Mouse (Mus musculus) gastrocnemius, postnatal 25 days (tissue): Measurements from ENCODE around the gene Trmt2a. TPM values are rescaled to one million over a fixed set of nuclear protein-coding genes. Genes with fewer than 3 reads are reported as not detected.

ENCODE experiments used
- DNase-seq: peaks from one replicate; pipeline ENCODE4 v3.0.0; 2022
- total RNA-seq, 2 experiments: library from RNA; stranded (reverse); gene quantifications; 1 replicate in 1 of 2; 2 replicates in 1 of 2; pipeline ENCODE4 v1.2.3; 2021

Gene Trmt2a
- total RNA-seq, 2 experiments from 2014 or later, result 9.6 to 10.0 TPM

DNA sequence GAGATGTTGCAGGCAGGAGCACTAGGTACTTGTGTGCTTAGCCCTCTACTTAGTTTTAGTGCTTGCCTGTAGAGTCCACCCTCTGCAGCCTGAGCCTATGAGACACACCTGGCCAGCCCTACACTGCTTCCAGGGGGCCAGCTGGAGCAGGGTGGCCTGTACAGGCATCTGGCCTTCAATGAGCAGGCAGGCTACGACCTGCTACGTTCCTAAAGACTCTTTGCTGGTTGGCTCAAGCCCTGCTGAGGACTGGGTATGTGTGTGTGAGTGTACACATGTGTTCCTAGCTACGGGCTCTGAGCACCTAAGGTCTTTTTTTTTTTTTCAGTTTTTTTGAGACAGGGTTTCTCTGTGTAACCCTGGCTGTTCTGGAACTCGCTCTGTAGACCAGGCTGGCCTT, 17.0 kb upstream of the Trmt2a start:
- DNase-seq, result no peak

DNA sequence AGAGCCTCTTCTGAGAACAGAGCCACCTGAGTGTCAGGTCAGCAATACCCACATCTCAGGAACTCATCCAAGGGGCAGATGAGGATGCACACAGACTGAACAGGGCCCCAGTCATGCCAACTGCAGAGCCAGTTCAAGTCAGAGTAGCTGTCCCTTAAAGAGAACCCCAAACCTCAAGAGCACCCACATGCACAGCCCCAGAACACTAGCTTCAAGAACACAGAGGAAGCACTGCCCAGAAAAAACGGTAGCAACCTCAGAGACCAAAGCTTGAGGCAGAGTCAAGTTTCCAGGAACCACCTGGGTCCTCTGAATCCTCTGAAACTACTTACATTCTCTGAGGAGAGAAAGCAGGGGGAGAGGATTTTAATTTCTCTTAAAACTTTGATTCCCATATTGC, 15.0 kb upstream of the Trmt2a start:
- DNase-seq, result no peak

DNA sequence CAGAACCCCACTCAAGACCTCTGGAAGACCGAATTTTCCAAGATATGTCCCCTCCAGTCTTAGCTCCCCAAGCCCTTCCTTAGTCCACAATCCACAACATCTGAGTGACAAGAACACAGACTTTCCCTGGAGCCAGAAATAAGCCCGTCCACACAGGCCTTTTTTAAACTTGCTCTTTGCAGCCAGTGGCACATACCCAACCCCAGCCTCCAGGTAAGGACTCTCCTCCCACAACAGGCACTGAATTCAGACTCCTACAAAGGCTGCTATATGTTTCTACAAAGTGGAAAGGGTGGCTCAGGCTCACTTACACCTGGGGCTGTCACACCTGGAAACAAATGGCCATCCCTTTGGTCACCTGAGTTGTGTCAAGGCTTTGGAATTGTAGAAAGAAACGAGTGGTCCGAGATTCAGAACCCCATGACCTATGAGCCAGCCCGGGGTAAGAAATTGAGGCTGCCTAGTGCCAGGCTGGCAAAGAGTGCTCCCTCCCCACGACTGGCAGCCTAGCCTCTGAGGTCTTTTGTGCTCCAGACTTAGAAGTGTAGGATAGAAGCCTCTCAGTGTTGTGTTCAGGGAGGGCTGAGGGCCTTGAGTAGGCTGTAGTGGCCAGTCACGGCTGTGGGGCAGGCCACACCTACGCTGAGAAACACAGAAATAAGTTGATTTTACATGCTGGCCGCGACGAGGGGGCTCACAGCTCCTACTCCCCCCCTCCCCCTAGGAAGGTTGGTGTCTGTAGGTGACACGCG, 14.4 kb upstream of the Trmt2a start:
- no peak for DNase-seq

DNA sequence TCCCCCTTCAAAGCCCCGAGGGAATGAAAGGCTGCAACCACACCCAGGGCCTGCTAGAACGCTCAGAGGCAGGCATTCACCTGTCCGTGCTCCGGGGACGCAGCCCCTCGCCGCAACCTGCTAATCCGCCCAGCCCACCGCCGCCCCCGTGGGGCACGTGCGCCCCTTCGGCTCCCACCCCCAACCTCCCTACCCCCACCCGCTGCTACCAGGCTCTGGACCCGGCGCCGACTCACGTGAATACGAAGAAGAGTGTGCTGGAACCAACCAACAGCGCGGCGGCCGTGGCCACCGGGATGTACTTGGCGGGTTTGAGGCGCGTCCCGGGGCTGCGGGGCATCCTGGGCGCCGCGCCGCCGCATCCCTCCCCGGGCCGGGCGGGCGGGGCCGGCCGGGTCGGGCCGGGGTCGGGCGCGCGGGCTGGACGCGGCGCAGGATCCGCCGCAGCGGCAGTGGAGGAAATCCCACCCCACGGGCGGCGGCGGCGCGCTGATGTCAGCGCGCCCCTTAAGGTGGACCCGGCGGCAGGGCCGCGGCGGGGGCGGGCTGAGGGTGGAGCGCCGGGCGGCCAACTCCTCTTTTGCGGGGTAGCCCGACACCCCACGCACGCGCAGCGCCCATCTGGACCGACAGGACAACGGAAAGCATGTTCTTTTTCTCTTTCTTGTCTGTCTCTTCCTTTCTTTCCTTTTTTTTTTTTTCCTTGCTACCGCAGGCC, 13.6 kb upstream of the Trmt2a start, which contains the start of gene Zdhhc8:
TSS of gene Zdhhc8 (minus strand) at position 466 of the 718 bp plus-strand sequence.
- peak; percentile 83 for DNase-seq

DNA sequence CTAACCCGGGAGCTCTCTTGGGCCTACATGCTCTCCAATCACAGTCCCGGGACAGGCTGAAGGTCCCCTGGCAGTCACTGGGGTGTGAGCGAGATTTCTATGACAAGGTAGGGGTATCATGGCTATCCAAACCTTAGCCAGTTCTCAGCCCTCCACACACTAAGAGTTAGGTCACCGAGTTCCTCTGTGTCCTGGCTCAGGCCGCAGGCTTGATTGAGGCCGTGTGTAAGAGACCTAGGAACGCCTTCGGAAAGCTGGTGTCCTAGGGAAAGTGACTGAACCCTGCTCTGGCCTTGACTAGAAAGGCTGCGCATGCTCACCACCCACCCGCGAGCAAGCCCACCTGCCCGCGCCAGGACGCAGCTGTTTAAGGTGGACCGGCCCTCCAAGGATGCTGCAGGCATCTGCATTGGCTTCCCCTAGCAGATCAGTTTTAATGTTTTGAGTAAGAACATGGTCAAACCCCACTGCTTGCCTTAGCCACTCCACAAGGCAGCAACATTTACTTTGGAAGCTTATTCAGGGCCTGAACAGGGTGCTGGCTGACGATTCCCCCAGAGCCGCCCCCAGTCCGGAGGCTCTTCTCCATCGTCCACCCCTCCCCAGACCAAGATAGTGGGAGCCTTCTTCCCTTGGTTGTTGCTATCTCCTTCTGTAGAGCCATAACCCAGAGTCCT, 13.0 kb upstream of the Trmt2a start:
- DNase-seq, result peak; percentile 67

DNA sequence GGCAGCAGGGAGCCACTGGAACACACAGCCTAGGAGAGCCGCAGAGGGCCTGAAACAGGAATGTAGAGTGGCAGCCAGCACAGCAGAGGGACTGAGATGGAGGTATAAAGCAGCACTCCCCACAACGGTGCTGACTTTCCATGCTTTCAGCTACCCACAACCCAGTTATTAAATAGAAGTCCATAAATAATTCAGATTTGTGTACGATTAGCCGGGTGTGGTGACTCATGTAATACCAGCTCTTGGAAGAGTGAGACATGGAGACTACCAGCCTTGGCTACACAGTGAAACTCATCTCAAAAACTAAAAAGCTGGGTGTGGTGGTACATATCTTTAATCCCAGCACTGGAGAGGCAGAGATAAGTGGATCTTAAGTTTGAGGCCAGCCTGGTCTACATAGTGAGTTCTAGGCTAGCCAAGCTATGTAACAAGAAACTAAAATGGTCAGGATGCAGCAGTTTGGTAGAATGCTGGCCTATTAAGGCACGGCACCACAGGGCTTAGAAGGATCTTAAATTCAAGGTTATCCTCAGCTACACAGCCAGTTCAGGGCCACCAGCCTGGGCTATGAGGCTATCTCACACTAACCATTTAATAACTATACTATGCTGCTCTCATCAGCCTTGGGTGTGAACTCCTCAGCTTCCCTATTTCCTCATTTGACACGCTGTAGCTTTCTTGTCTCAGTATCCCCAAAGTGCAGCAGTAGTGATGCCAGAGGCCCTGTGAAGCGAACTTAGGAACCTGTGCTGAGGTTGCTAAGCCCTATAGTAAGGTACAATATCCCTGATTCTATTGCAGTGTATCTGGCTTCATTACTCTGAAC, 11.6 kb upstream of the Trmt2a start:
- DNase-seq, result no peak

DNA sequence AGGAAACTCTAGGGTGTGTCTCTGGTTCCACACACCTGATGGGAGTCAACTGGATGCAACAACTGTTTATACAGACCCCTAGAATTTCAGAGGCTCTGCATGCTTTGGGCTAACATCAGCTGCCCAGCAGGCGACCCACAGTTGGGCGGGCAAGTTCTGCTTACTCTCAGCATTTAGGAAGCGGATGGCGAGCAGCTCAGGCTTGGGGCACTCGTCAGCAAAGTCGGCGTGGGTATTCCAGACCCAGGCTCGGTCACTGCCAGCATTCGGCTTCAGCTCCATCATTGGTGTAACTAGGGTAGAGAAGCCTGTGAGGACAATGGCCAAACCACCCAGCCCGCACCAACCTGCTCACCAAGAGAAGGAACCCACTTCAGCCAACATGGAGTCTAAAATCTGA, 6.9 kb upstream of the Trmt2a start:
- no peak for DNase-seq

DNA sequence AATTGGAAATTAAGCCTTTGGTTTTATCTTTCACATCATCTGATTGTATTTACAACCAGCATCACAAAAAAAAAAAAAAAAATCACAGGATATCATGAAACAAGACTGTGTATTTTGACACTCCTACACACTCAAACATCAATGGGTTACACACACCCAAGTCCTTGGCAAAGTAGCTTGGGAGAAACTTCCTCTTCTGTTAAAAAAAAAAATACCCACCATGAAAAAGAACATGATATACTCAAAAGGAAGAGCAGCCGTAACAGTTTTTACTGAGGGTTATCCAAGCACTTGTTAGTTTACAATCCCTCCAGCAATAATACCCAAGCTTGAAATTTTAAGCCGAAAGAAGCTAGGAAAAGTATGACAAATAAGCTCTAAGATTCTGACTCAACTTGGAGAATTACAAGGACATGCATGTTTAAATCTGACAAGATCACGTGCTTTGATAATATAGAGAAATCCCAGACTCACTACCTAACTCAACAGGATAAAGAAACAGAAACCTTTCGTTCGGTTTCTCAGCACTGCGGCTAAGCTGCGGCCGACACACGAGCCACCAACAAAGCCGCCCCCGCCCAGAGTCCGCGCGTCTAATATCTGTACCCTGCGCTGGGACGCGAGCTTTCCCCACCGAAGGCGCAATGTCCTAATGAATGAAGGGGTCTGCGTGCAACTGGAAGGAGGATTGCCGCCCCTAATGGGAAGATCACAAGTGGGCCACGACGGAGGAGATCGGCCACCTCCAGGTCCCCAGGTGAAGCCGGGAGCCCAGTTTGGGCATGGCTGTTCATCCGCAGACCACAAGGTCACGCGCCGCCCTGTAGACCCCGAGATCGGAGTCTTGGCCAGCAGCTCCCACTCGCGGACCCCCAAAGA, 719 bp upstream of the Trmt2a start:
- DNase-seq, result no peak

DNA sequence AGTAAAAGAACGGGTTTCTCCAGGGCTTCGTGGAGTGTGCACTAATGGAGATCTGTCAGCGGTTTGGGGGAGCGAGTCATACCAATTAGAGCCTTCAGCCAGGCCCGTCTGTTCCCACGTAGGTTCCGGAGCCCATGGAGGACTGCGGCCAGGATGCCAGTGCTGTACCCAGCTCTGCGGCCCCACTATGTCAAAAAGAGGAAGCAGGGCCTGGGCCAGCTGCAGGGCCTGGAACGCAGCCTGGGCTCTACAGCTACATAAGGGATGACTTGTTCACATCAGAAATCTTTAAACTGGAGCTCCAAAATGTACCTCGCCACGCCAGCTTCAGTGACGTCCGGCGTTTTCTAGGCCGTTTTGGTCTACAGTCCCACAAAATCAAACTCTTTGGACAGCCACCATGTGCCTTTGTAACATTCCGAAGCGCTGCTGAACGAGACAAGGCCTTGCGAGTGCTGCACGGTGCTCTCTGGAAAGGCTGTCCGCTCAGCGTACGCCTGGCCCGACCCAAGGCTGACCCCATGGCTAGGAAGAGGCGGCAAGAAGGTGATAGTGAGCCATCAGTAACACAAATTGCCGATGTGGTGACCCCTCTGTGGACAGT, 987 bp downstream of the Trmt2a start:
- DNase-seq, result no peak

DNA sequence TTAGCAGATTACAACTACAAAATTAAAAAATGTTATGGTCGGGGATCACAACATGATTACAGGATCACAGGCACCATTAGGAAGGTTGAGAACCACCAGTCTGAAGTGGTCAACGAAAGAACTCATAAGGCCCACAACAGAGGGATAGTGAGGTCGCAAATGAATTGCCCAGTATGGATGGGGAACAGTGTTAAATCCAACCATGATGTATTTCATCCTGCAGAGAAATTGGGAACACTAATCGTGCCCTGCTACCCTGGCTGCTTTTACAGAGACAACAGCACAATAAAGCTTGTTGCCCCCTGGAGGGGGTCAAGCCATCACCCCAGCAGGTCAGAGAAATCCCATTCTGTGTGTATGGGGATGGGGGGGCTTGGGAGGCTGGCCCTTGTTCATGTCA, 1.8 kb downstream of the Trmt2a start:
- no peak for DNase-seq

DNA sequence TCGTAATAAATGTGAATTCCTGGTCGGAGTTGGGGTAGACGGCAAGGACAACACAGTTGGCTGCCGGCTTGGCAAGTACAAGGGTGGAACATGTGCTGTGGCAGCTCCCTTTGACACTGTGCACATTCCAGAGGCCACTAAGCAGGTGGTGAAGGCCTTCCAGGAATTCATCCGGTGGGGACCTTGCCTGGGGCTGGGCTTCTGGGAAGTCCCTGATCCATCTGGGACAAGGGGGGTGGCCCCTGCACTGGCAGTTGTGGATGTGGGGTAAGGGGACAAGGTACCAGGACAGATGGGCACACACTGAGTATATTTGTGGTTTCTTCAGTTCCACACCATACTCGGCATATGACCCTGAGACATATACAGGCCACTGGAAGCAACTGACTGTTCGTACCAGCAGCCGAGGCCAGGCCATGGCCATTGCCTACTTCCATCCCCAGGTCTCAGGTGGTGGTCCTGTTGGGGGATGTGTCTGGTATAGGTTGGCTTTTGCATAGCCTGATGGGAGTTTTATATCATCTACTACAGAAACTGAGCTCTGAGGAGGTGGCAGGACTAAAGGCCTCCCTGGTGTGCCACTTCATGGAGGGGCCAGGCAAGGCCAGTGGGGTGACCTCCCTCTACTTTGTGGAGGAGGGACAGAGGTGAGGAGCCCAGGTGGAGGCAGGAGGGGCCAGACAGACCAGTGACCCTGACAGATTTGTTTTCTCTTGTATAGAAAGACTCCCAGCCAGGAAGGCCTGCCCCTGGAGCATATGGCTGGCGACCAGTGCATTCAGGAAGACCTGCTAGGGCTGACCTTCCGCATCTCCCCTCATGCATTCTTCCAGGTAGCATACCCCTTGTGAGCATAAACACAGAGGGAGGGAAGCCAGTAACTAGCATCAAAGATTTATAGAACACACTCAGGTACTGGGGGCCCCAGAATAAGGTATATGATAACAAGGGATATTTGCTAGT, 2.6 kb downstream of the Trmt2a start:
- DNase-seq, result no peak

DNA sequence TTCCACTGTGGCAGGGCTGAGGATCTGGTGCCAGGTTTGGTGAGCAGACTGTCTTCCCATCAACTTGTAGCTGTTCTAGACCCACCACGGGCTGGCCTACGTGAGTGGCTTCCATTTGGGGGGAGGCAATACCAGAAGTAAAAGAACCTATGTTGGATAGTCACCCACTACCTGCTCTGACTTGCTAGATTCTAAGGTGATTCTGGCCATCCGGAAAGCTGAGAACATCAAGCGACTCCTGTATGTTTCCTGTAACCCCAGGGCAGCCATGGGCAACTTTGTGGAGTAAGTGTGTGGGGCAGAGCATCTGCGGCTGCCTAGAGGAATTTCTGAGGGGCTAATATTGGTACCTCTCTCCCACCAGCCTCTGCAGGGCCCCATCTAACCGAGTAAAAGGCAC, 4.3 kb downstream of the Trmt2a start:
- no peak for DNase-seq

DNA sequence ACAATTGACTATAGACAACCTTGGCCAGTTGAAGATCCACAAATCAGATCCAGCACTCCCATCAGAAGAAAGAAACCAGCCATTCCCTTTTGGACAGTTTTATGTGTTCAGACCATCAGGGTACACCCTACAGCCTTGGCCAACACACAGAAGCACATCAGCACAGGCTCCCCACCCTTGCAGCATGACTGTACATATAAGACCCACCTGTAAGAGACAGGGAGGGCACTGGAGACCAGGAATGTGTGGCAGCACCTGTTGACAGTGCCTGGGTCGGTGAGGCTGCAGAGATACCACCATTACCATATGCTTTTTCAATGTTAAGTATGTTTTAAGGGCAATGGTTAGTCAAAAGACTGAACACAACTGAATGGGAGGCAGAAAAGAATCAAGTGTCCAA, 5.4 kb downstream of the Trmt2a start:
- DNase-seq, result no peak

DNA sequence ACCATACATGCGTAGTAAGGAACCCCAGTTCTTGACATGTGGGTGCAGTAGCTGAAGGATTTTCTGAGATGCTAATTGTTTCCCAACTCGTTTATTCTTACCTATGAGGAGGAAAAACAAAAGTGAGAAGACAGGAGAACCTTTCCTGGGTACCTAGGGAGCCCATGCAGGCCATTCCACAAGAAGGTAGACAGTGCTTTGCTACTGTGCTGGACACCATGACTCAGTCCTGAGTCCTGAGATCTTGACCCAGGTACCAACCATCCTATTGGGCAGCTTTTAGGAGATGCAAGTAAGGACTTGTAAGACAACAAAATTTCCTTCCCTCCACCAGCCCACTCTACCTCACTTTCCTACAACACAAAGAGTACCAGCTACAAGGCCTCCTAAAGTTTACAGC, 9.7 kb downstream of the Trmt2a start, which contains the start of gene Gm49776:
TSS of gene Gm49776 (minus strand) at position 101 of the 400 bp plus-strand sequence.
- DNase-seq, result no peak

DNA sequence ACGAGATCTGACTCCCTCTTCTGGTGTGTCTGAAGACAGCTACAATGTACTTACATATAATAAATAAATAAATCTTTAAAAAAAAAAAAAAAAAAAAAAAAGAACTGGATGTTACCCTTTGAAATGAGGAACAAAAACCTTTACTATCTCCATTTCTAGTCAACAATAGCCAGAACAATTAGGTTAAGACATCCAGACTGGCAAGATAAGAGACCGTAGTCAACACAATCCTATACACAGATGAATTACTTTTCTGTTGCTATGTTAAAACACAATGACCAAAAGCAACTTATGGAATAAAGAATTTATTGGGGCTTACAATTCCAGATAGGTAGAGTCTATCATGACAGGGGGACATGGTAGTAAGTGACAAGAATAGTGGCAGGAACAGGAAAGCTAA, 16.5 kb downstream of the Trmt2a start:
- DNase-seq, result no peak

DNA sequence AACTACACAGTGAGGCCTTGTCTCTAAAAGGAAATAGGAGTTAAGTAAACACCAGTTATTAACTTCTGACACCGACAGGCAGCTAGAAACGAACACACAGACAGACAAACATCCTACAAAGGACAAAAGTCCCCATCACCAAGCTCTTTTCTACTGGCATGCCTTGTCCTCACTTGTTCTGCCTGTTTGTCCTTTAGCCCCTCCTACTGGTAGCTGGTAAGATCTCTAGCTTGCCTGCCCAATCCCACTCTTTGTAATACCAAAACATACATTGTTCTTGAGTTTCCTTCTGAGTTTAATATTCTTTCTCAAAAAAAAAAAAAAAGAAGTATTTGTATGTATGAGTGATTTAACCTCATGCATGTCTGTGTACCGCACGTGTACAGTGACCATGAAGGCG, 19.7 kb downstream of the Trmt2a start:
- DNase-seq, result no peak

DNA sequence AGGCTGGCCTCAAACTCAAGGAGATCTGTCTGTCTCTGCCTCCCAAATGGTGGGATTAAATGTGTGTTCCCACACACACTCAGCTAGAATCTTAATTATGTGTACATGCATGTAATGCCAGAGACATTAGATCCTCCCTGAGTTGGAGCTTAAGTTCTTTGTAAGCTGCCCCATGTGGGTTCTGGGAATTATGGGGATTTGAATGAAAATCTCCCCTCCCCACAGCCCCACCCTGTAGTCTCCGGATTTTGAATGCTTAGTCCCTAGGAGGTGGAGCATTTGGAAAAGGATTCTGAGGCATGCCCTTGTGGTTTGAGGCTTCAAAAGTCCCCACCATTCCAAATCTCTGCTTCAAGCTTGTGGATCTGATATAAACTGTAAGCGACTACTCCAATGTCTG, 26.7 kb downstream of the Trmt2a start:
- no peak for DNase-seq

DNA sequence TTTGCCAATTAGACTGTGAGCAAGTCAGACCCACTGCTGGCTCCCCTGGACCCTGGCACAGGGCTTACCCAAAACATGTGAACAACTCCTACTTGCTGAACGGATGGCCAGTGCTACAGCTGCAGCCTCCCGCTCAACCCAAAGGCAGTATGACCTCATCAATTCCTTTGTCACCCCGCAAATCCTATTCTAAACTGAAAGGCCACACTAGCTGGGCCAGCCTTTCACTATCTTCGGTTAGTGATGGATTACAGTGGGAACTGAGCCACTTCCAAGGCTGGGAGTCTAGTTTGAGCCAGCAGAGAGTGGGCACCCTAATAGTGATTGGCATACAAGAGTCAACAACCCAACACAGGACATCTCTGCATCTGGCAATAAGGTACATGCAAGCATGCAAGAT, 39.7 kb downstream of the Trmt2a start:
- DNase-seq, result no peak

DNA sequence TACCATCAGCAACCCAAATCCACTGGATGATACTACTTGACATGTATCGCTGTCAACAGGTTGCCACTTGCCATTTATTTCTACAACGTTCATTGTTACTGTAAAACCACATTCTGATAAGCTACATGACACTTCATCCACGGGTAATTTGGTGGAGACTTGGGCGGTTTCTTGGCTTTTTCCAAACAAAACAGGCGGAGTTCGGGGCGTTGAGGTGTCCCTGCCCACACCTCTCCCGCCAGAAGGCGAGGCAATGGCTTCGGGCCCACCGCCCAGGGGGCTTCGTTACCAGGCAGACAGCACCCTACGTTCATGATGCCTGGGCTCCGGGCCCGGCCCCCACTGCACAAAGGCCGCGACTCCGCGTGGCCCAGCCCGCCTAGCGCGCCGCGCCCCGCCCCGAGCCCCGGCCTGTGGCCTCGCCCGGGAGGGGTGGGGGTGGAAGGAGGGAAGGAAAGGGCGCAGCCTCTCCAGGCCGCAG, 40.1 kb downstream of the Trmt2a start:
- no peak for DNase-seq
